Mouse (Mus musculus) midbrain, embryonic 10.5 days (tissue): Measurements from ENCODE around the gene Arpc5. TPM values are rescaled to one million over a fixed set of nuclear protein-coding genes. Genes with fewer than 3 reads are reported as not detected.
A peak's percentile ranks its signal among the peaks of the same experiment; 100 is the strongest.

Experiments used
- DNase-seq: peaks from one replicate; pipeline ENCODE4 v3.0.0-alpha.2; 2017; ENCODE audit warnings: low spot score
- H3K27ac ChIP-seq: fragments of 300-500 bp; sonication (generic); replicated peaks from 2 replicates; pipeline ENCODE4 v1.5.1; 2016; ENCODE audit warnings: mild to moderate bottlenecking
- H3K27me3 ChIP-seq: fragments of 300-500 bp; sonication (generic); 2 replicates; pipeline ENCODE4 v1.6.1; 2016; ENCODE audit warnings: low read depth, mild to moderate bottlenecking; ENCODE audit not compliant: poor library complexity, severe bottlenecking
- H3K36me3 ChIP-seq: fragments of 300-500 bp; sonication (generic); 2 replicates; pipeline ENCODE4 v1.6.1; 2016; ENCODE audit warnings: mild to moderate bottlenecking, moderate library complexity
- H3K4me1 ChIP-seq: fragments of 300-500 bp; sonication (generic); 2 replicates; pipeline ENCODE4 v1.6.1; 2016
- H3K4me3 ChIP-seq: fragments of 300-500 bp; sonication (generic); 2 replicates; pipeline ENCODE4 v1.5.1; 2016; ENCODE audit warnings: mild to moderate bottlenecking, moderate library complexity
- H3K9me3 ChIP-seq: fragments of 300-500 bp; sonication (generic); replicated peaks from 2 replicates; pipeline ENCODE4 v1.6.1; 2016; ENCODE audit warnings: mild to moderate bottlenecking
- WGBS: fragments of 180-500 bp; shearing (Covaris S2); methylation state at CpG from one replicate; pipeline ENCODE4 v1.1.7; 2016; 5-methylcytosine and 5-hydroxymethylcytosine counted together
- polyA plus RNA-seq: library from polyadenylated mRNA; unstranded; fragments of >200 nt; fragmentation: Nextera tagmentation; extraction: Ambion mirVana; gene quantifications from 2 replicates; pipeline ENCODE4 v1.2.1, GENCODE M21; 2016

Gene Arpc5
- polyA plus RNA-seq, 1 experiment from 2014 or later: 207 TPM

DNA sequence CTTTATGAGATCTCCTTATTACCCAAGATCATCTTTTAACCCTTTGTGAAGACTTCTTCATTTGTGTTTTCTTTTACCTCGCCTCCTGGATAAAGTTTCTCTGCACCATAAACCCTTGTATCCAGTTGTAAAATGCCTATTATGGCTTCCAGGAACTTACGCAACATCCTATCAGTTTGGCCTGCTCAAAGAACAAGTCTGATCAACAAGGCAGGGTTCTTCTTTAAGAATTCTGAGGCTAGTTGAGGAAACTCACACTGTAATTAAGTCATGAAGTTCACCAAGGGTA lies 42.0 kb downstream of the Arpc5 start:
- 91% methylated on average over 2 of the region's 2 CpGs for WGBS
- H3K4me1 ChIP-seq: peaks cover 25% of the 10 kb centered on the region
- no peaks in the 10 kb centered on the region for H3K36me3 ChIP-seq
- no peaks in the 10 kb centered on the region for H3K9me3 ChIP-seq
- H3K4me3 ChIP-seq: no peak overlapping the region
- no peak for DNase-seq
- no peaks in the 10 kb centered on the region for H3K27me3 ChIP-seq
- H3K27ac ChIP-seq: no peak overlapping the region

DNA sequence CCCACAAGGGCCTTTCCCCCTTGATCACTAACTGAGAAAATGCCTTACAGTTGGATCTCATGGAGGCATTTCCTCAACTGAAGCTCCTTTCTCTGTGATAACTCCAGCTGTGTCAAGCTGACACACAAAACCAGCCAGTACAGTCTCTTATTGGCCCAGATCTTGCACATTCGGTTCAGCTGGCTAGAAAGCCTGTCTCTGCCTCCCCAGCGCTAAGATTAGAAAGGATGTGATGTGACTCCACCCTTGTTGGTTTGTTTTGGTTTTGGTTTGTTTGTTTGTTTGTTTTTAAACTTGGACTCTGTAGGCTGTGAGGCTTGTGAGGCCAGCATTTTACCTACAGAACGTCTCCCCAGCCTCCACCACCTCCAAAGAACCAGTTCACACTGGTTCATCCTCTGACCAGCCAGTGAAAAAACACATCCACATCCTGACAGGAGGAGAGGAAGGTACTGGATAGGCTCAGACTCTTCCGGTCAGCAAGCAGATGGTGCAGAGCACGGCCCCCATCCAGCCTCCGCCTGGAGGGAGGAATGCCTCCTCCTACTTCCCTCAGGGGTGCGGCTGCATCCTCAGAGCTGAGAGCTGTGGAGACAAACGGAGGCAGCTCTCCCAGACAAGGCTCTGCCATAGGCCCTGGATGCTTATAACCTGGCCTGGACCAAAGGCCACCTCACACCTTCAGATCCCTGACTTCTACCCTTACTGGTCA lies 43.4 kb downstream of the Arpc5 start:
- peak overlapping the region; percentile 42; the same call in 1 of the 2 replicates for H3K27ac ChIP-seq
- WGBS: 44% methylated on average over 8 of the region's 8 CpGs
- no peaks in the 10 kb centered on the region for H3K36me3 ChIP-seq
- H3K4me1 ChIP-seq: peaks cover 31% of the 10 kb centered on the region
- DNase-seq: peak; percentile 41
- H3K9me3 ChIP-seq: no peaks in the 10 kb centered on the region
- no peak overlapping the region for H3K4me3 ChIP-seq
- H3K27me3 ChIP-seq: no peaks in the 10 kb centered on the region

DNA sequence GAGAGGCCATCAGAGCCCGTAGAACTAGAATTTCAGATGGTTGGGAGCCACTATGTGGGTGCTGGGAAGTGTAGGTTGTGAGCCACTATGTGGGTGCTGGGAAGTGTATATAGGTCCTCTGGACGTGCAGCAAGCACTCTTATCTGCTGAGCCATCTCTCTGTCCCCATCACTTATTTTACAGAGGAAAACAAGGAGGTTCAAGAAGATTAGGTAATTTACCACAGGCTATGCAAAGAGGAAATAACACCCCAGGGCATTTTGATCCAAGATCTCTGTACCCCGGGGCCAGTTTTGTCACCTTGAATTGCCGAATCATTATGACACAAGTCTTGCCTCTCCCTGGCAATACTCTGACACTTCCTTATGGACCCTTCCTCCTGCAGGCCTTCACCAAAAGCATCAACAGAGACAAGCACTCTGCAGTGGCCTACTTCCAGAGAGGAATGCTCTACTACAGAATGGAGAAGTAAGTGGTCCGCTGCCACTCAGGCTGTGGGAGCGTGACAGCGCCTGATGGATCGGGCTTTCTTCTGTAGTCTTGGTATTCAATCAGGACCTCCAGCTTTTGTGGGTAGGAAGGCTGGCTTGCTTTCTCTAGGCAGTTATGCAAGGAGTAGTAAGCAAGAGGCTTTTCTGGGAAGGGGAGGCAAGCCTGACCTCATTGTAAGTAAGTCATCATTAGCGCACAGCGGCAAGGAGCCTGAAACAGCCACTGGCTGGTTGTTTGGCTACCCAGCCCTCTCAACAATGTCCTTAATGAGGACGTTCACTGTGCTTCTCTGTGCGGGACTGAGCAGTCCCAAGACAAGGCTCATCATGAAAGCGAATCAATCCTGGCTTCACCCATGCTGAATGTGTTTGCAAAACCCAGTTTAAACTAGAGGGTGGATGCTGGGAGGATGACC lies 44.4 kb downstream of the Arpc5 start:
- Histone ChIP-seq H3K9me3 (no peaks in the 10 kb centered on the region), H3K4me3 (no peak overlapping the region), H3K36me3 (no peaks in the 10 kb centered on the region), H3K27me3 (no peaks in the 10 kb centered on the region), H3K27ac (0 out of 2 replicates have a peak overlapping the region, but pooled peaks have one; percentile 28), H3K4me1 (peaks cover 42% of the 10 kb centered on the region)
- DNase-seq: no peak
- WGBS: 71% methylated on average over 13 of the region's 13 CpGs

DNA sequence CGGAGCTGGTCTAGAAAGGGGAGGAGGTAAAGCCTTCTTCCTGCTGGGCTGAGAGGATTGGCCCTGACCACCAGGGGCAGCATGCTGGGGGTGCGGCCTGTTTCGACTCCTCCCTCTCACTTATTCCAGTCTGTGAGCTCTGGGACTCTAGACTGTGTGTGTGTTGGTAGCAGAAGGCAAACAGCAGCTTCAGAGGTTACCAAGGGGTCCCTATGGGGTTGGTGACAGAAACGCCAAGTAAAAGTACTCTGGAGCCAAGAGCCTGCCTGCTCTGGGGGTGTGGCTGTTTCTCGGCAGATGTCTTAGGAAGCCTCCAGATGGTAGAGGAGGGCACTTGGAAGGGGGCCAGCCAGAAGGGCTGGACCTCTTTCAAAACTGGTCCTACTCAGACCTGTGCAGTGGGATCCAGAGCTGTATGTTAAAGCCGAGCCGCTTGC lies 48.9 kb downstream of the Arpc5 start:
- Histone ChIP-seq H3K4me1 (peaks cover 61% of the 10 kb centered on the region), H3K27ac (peak overlapping the region; percentile 39), H3K27me3 (no peaks in the 10 kb centered on the region), H3K9me3 (no peaks in the 10 kb centered on the region), H3K4me3 (no peak overlapping the region), H3K36me3 (no peaks in the 10 kb centered on the region)
- peak; percentile 54 for DNase-seq
- 52% methylated on average over 7 of the region's 7 CpGs for WGBS

DNA sequence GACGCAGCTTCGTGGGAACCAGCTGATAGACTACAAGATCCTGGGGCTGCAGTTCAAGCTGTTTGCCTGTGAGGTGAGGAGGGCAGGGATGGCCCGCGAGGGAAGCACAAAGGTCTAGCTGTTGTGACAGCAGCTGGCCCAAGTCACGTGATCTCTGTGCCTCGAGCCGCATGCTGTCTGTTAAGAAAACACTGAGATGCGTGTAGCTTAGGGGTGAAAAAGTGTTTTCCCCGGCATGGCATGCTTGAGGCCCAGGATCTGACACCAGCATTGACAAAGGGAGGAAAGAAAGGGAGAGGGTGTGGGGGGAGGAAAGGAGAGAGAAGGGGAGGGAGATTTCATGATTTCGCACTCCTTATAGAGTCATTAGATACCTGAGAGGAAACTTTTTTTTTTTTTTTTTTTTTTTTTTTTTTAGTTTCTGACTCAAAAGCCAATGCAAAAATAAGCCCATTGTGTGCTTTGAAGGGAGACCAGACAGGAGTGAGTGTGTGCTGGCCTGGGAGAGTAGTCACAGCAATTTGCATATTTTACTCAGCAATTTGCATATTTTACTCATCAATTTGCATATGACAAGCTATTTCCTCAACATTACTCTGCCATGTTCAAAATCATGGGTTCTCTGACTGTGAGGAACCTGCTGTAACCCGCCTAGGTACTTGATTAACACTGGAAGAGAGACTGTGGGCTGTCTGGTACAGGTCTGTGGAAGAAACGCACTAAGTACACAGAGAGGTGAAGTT lies 50.9 kb downstream of the Arpc5 start:
- WGBS: 41% methylated on average over 12 of the region's 12 CpGs
- Histone ChIP-seq H3K4me1 (peaks cover 46% of the 10 kb centered on the region), H3K9me3 (no peaks in the 10 kb centered on the region), H3K4me3 (no peak overlapping the region), H3K27ac (peak overlapping the region; percentile 69; the same call in 1 of the 2 replicates), H3K36me3 (no peaks in the 10 kb centered on the region), H3K27me3 (no peaks in the 10 kb centered on the region)
- DNase-seq: peak; percentile 57

DNA sequence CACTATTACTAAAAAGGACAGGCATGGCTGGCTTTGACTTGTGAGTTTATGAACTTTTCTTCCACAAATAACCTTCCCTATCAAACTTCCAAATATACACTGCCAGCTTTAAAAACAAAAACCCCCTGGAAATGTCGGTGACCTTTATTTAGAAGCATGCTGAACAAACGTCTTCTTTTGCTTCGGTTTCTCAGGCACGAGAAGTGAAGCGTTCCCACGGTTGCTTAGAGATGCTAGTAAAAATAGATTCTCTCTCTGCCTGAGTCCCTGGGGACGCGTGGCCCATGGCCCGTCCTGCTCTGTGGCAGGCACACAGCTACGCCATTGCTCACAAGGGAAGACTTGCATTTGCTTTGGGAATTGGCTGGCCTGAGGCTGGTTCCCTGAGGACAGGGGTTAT lies 51.5 kb downstream of the Arpc5 start:
- Histone ChIP-seq H3K27me3 (no peaks in the 10 kb centered on the region), H3K4me1 (peaks cover 45% of the 10 kb centered on the region), H3K9me3 (peaks cover 4% of the 10 kb centered on the region; the same call in 1 of the 2 replicates), H3K4me3 (no peak overlapping the region), H3K27ac (0 out of 2 replicates have a peak overlapping the region, but pooled peaks have one; percentile 35), H3K36me3 (no peaks in the 10 kb centered on the region)
- no peak for DNase-seq
- WGBS: 46% methylated on average over 10 of the region's 10 CpGs

DNA sequence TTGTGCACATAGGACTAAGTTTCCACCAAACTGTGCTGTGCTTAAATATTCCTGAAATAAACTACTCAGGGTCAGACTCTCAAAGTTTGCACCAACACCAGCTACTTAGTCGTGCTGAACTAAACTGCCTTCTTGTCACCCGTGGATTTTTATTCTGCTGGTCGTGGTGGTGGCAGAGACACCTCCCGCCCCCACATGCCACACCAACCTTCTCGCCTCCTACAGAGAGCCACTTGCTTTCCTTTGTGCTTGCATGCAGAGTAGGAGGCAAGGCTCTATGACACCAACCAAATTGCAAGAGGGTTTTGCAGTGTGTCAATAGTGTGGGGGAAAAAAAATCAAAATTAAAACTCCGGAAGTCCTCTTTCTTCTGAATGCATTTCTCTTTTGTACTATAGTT lies 53.2 kb downstream of the Arpc5 start:
- WGBS: 86% methylated on average over 6 of the region's 6 CpGs

DNA sequence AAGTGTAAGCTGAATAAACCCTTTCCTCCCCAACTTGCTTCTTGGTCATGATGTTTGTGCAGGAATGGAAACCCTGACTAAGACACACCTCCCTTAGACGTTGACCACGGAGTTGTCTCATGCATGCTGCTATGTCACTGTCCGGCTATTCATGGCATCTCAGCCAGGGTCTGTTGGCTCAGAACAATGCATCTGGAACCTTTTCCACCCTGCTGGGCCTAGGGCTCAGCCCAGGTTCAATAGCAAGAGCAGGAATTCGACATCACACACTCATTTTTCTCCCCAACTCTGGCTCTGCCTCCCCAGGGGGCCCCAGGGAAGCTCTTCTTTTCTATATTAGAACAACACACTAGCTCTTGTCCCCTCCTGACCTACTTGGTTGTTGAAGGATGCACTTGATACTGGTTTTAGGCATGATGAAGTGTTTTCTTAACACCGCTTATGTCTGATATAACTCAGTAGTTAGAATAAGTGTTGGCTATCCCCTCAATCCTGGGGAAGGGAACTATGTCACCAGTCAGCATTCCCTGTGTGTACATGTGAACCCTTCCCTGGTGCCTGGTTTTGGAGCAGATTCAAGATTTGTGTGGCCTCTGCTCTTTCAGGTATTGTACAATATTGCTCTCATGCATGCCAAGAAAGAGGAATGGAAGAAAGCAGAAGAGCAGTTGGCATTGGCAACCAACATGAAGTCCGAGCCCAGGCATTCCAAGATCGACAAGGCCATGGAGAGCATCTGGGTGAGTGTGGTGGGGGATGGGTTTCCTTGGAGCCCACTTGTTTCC lies 54.8 kb downstream of the Arpc5 start:
- Histone ChIP-seq H3K27me3 (no peaks in the 10 kb centered on the region), H3K36me3 (no peaks in the 10 kb centered on the region), H3K9me3 (peaks cover 5% of the 10 kb centered on the region; the same call in 1 of the 2 replicates), H3K4me1 (peaks cover 22% of the 10 kb centered on the region), H3K4me3 (no peak overlapping the region), H3K27ac (no peak overlapping the region)
- DNase-seq: no peak
- WGBS: 83% methylated on average over 7 of the region's 7 CpGs

More for the DNA sequence above, 53.2 kb downstream of the Arpc5 start:
- peaks cover 5% of the 10 kb centered on the region; the same call in 1 of the 2 replicates for H3K9me3 ChIP-seq
- no peaks in the 10 kb centered on the region for H3K36me3 ChIP-seq
- no peak overlapping the region for H3K27ac ChIP-seq
- no peak overlapping the region for H3K4me3 ChIP-seq
- DNase-seq: no peak
- H3K4me1 ChIP-seq: peaks cover 36% of the 10 kb centered on the region
- H3K27me3 ChIP-seq: no peaks in the 10 kb centered on the region

DNA sequence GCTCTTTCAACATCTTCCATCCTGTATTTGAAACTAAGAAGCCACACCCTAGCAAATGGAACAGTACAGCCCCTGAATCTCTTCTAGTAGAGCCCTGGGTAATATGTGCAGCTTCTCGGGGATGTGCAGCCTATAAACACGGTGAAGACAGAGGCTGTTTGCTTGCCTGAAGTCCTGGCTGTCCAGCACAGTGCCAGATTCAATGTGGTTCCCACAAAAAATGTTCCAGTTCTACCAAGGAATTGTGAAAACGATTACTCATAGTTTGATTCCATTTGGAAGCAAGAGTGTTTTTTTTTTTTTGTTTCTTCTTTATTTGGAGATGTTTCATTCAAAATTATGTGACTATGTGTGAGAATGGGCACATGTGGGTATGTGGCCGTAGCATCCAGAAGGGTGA lies 55.4 kb downstream of the Arpc5 start:
- Histone ChIP-seq H3K4me3 (no peak overlapping the region), H3K4me1 (peaks cover 16% of the 10 kb centered on the region), H3K36me3 (no peaks in the 10 kb centered on the region), H3K9me3 (peaks cover 5% of the 10 kb centered on the region; the same call in 1 of the 2 replicates), H3K27ac (no peak overlapping the region), H3K27me3 (no peaks in the 10 kb centered on the region)
- no peak for DNase-seq
- 89% methylated on average over 4 of the region's 4 CpGs for WGBS

DNA sequence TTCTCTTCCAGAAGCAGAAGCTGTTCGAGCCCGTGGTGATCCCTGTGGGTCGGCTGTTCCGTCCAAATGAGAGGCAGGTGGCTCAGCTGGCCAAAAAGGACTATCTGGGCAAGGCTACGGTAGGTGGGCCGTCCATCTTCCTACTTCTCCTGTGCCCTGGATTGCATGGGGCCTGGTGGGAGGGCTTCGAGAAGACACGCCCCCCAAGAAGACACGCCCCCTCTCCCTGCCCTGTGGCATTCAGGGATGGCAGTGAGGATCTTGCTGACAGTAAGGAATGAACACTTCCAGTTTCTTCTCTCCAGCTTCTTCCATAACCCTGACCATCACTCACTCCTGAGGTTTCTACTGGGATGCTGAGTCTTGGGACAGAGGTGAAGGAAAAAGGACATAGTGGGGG lies 57.9 kb downstream of the Arpc5 start:
- H3K27me3 ChIP-seq: no peaks in the 10 kb centered on the region
- no peak overlapping the region for H3K4me3 ChIP-seq
- no peak for DNase-seq
- H3K27ac ChIP-seq: no peak overlapping the region
- H3K9me3 ChIP-seq: peaks cover 5% of the 10 kb centered on the region; the same call in 1 of the 2 replicates
- H3K36me3 ChIP-seq: no peaks in the 10 kb centered on the region
- H3K4me1 ChIP-seq: peaks cover 6% of the 10 kb centered on the region; the same call in 1 of the 2 replicates
- WGBS: 76% methylated on average over 9 of the region's 9 CpGs
